Mouse (Mus musculus) midbrain, embryonic 14.5 days (tissue): ENCODE results near the gene Slc25a22. TPM values are rescaled to one million over a fixed set of nuclear protein-coding genes. Genes with fewer than 3 reads are reported as not detected.
"Not testable (repeated sequence)": the region's sequence is repeated elsewhere in the genome, so short reads cannot be mapped to it uniquely, and the experiment has no call there.

Experiments used
- ATAC-seq: fragments of 200-750 bp; cut with Nextera tagmentation; 2 replicates; pipeline ENCODE4 v1.8.0; 2017; ENCODE audit warnings: moderate number of reproducible peaks, moderate library complexity; ENCODE audit not compliant: low FRiP score, low TSS enrichment
- DNase-seq: peaks from one replicate; pipeline ENCODE4 v3.0.0-alpha.2; 2015
- H3K27ac ChIP-seq: fragments of 300-500 bp; sonication (generic); replicated peaks from 2 replicates; pipeline ENCODE4 v1.5.1; 2014; ENCODE audit warnings: mild to moderate bottlenecking, low read depth, low read length, moderate library complexity
- H3K27me3 ChIP-seq: fragments of 300-500 bp; sonication (generic); 2 replicates; pipeline ENCODE4 v1.6.1; 2014; ENCODE audit warnings: low read length, control low read depth, mixed read lengths; ENCODE audit not compliant: control insufficient read depth, insufficient read depth
- H3K36me3 ChIP-seq: fragments of 300-500 bp; sonication (generic); 2 replicates; pipeline ENCODE4 v1.6.1; 2014; ENCODE audit warnings: low read length, control low read depth; ENCODE audit not compliant: control insufficient read depth, insufficient read depth
- H3K4me1 ChIP-seq: fragments of 300-500 bp; sonication (generic); 2 replicates; pipeline ENCODE4 v1.6.1; 2014; ENCODE audit warnings: mild to moderate bottlenecking, antibody characterized with exemption, low read length, control low read depth; ENCODE audit not compliant: control insufficient read depth, insufficient read depth
- H3K4me2 ChIP-seq: fragments of 300-500 bp; sonication (generic); 2 replicates; pipeline ENCODE4 v1.6.1; 2014; ENCODE audit warnings: mild to moderate bottlenecking, low read length, moderate library complexity
- H3K4me3 ChIP-seq: fragments of 300-500 bp; sonication (generic); replicated peaks from 2 replicates; pipeline ENCODE4 v1.5.1; 2014; ENCODE audit warnings: low read depth, low read length
- H3K9ac ChIP-seq: fragments of 300-500 bp; sonication (generic); replicated peaks from 2 replicates; pipeline ENCODE4 v1.6.1; 2014; ENCODE audit warnings: mild to moderate bottlenecking, low read length, moderate library complexity
- H3K9me3 ChIP-seq: fragments of 300-500 bp; sonication (generic); 2 replicates; pipeline ENCODE4 v1.6.1; 2016; ENCODE audit warnings: low read length, control low read depth, mixed read lengths; ENCODE audit not compliant: control insufficient read depth
- WGBS: fragments of 180-500 bp; shearing (Covaris S2); extraction: QIAGEN DNeasy Blood & Tissue Kit; methylation state at CpG from one replicate; pipeline ENCODE4 v1.1.7; 2014; 5-methylcytosine and 5-hydroxymethylcytosine counted together
- polyA plus RNA-seq: library from polyadenylated mRNA; unstranded; fragments of >200 nt; fragmentation: Nextera tagmentation; extraction: Ambion mirVana; gene quantifications from 2 replicates; pipeline ENCODE4 v1.2.1, GENCODE M21; 2014

The Slc25a22 gene
- polyA plus RNA-seq, 1 experiment from 2014 or later = 82.9 TPM

- WGBS = 8% methylated on average over 11 of the region's 11 CpGs
Measured at GRCm38 (mm10) chr7:141408833-141409232, 28.9 kb downstream of the Slc25a22 start.

GRCm38 (mm10) chr7:141407670-141408069, 30.0 kb downstream of the Slc25a22 start:
- H3K36me3 ChIP-seq = peaks cover 42% of the 10 kb centered on the region
- not testable (repeated sequence) for H3K4me2 ChIP-seq, H3K9ac ChIP-seq, H3K27me3 ChIP-seq, H3K27ac ChIP-seq, H3K4me1 ChIP-seq, H3K9me3 ChIP-seq, DNase-seq, H3K4me3 ChIP-seq, ATAC-seq
- WGBS = 95% methylated on average over 7 of the region's 7 CpGs

More at GRCm38 (mm10) chr7:141408833-141409232, 28.9 kb downstream of the Slc25a22 start:
- H3K9me3 ChIP-seq = no peaks in the 10 kb centered on the region
- peak; percentile 91 for DNase-seq
- H3K36me3 ChIP-seq = peaks cover 32% of the 10 kb centered on the region
- no peaks in the 10 kb centered on the region for H3K27me3 ChIP-seq
- 0 out of 2 replicates have a peak, but pooled peaks have one; percentile 32 for ATAC-seq
- H3K9ac ChIP-seq = no peak overlapping the region
- H3K4me3 ChIP-seq = no peak overlapping the region
- H3K27ac ChIP-seq = no peak overlapping the region
- H3K4me2 ChIP-seq = no peak overlapping the region
- H3K4me1 ChIP-seq = peaks cover 6% of the 10 kb centered on the region

GRCm38 (mm10) chr7:141405466-141405865, 32.2 kb downstream of the Slc25a22 start:
- H3K9ac ChIP-seq = no peak overlapping the region
- H3K4me1 ChIP-seq = no peaks in the 10 kb centered on the region
- 87% methylated on average over 4 of the region's 4 CpGs for WGBS
- H3K4me3 ChIP-seq = no peak overlapping the region
- H3K9me3 ChIP-seq = no peaks in the 10 kb centered on the region
- ATAC-seq (no peak), DNase-seq (no peak)
- H3K27me3 ChIP-seq = no peaks in the 10 kb centered on the region
- H3K36me3 ChIP-seq = peaks cover 63% of the 10 kb centered on the region
- no peak overlapping the region for H3K4me2 ChIP-seq
- no peak overlapping the region for H3K27ac ChIP-seq

GRCm38 (mm10) chr7:141403305-141403704, 34.4 kb downstream of the Slc25a22 start:
- 43% methylated on average over 5 of the region's 5 CpGs for WGBS
- H3K27me3 ChIP-seq = no peaks in the 10 kb centered on the region
- peak; percentile 64 for DNase-seq
- no peak overlapping the region for H3K27ac ChIP-seq
- H3K4me1 ChIP-seq = no peaks in the 10 kb centered on the region
- no peak overlapping the region for H3K4me3 ChIP-seq
- H3K9me3 ChIP-seq = no peaks in the 10 kb centered on the region
- peaks cover 67% of the 10 kb centered on the region for H3K36me3 ChIP-seq
- ATAC-seq = no peak
- H3K9ac ChIP-seq = no peak overlapping the region
- no peak overlapping the region for H3K4me2 ChIP-seq

- DNase-seq (no peak), ATAC-seq (no peak)
- 80% methylated on average over 1 of the region's 1 CpGs for WGBS
- Histone ChIP-seq H3K9ac (no peak overlapping the region), H3K4me3 (no peak overlapping the region), H3K4me1 (peaks cover 13% of the 10 kb centered on the region), H3K27me3 (no peaks in the 10 kb centered on the region), H3K27ac (no peak overlapping the region), H3K4me2 (no peak overlapping the region), H3K36me3 (peaks cover 38% of the 10 kb centered on the region), H3K9me3 (no peaks in the 10 kb centered on the region)
Measured at GRCm38 (mm10) chr7:141395348-141395747, 42.3 kb downstream of the Slc25a22 start.

GRCm38 (mm10) chr7:141394771-141395170, 42.9 kb downstream of the Slc25a22 start:
- no peak overlapping the region for H3K4me3 ChIP-seq
- ATAC-seq = no peak

GRCm38 (mm10) chr7:141394158-141394557, 43.5 kb downstream of the Slc25a22 start:
- peaks cover 29% of the 10 kb centered on the region for H3K36me3 ChIP-seq
- no peak for ATAC-seq
- no peak overlapping the region for H3K27ac ChIP-seq
- H3K4me3 ChIP-seq = no peak overlapping the region
- H3K4me1 ChIP-seq = peaks cover 13% of the 10 kb centered on the region
- H3K9ac ChIP-seq = no peak overlapping the region
- no peak overlapping the region for H3K4me2 ChIP-seq
- no peaks in the 10 kb centered on the region for H3K27me3 ChIP-seq
- no peak for DNase-seq
- no peaks in the 10 kb centered on the region for H3K9me3 ChIP-seq
- 91% methylated on average over 7 of the region's 7 CpGs for WGBS

More at GRCm38 (mm10) chr7:141394771-141395170, 42.9 kb downstream of the Slc25a22 start:
- DNase-seq = peak; percentile 76
- H3K9me3 ChIP-seq = no peaks in the 10 kb centered on the region
- H3K27me3 ChIP-seq = no peaks in the 10 kb centered on the region
- no peak overlapping the region for H3K27ac ChIP-seq
- 16% methylated on average over 6 of the region's 6 CpGs for WGBS
- peaks cover 13% of the 10 kb centered on the region for H3K4me1 ChIP-seq
- H3K36me3 ChIP-seq = peaks cover 33% of the 10 kb centered on the region
- H3K9ac ChIP-seq = no peak overlapping the region
- no peak overlapping the region for H3K4me2 ChIP-seq

- Histone ChIP-seq H3K4me3 (peak overlapping the region; percentile 65), H3K4me2 (peak overlapping the region; percentile 72), H3K9ac (peak overlapping the region; percentile 50), H3K9me3 (no peaks in the 10 kb centered on the region), H3K4me1 (peaks cover 13% of the 10 kb centered on the region), H3K27ac (peak overlapping the region; percentile 66; the same call in 1 of the 2 replicates), H3K27me3 (no peaks in the 10 kb centered on the region), H3K36me3 (peaks cover 14% of the 10 kb centered on the region)
- DNase-seq (no peak), ATAC-seq (peak; percentile 61)
- 38% methylated on average over 9 of the region's 9 CpGs for WGBS
Measured at GRCm38 (mm10) chr7:141392552-141393222, 45.0 kb downstream of the Slc25a22 start.
